Mouse (Mus musculus) liver, embryonic 14.5 days (tissue): ENCODE measurements around the gene Zrsr1.

ENCODE experiments used
- CTCF ChIP-seq: IDR thresholded peaks from 2 replicates; pipeline ENCODE4 v1.5.1; 2016; ENCODE audit warnings: antibody characterized with exemption, low read depth, control low read depth
- EP300 ChIP-seq: IDR thresholded peaks from 2 replicates; pipeline ENCODE4 v1.6.1; 2016; ENCODE audit warnings: antibody characterized with exemption, low read depth

DNA sequence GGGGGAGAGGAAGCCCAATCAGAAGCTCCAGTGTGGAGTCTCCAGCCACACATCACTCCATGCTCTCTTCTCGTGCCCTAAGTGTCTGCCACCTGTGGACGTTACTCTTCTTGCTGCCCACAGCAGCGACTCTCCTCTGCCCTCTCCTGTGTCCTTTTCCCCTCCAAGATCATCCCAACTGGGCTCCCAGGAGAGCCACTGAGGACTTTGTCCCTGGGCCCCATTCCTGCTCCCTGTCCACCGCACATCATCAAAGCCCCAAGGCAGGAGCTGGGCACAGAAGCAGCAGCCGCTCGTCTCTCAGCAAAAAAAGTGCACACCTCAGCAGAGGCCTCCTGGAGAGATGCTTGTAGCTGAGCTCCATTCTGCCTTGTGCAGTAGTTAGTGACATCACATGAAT, 43.2 kb downstream of the Zrsr1 start:
- TF ChIP-seq CTCF (no peak), EP300 (no peak)
